21 mouse cellular contexts compared by ENCODE assay signal in the genomic region with DNA sequence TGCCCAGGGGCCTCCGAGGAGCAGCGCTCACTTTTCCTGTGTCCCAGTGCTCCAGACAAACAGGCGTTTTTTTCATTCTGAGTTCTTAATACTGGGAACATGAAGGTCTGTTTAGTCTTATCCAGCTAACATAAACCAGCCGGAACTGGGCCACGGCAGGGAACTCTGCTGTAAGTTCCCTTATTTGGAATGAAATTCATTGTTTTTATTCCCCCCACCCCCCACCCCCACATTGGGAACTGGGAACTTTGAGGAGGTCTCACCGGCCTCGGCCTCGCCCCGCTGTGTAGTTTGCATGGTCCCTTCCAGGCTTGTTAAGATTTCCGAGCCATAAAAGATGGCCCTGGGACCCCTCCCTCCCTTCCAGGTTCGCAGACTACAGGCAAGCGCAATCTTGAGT. TPM values are rescaled to one million over a fixed set of nuclear protein-coding genes. Genes with fewer than 3 reads are reported as not detected.
A peak's percentile ranks its signal among the peaks of the same experiment; 100 is the strongest.
DNase-seq lines count a peak whose midpoint lies in the region; ATAC-seq and TF ChIP-seq lines count a peak whose summit lies in the region.
"Had no signal": no experiment of that assay in that cellular context is flagged by ENCODE, and none has a peak within 500 bp of the region (broad histone marks: within the 10 kb centered on the region; RNA-seq: fewer than 3 reads in every experiment).

No protein-coding gene starts in this region.

- H3K9ac ChIP-seq in kidney, postnatal 0 days (ENCODE audit: low read depth, low read length), result peak overlapping the region; percentile 27; the same call in 1 of the 2 replicates
- no peak overlapping the region for H3K9ac ChIP-seq in embryonic facial prominence, embryonic 11.5 days (replicated peaks; ENCODE audit: low read length)
- no peak overlapping the region for H3K9ac ChIP-seq in limb, embryonic 14.5 days (ENCODE audit: low read depth, low read length, severe bottlenecking)
- no peak overlapping the region for H3K9ac ChIP-seq in forebrain, embryonic 13.5 days
- H3K9ac ChIP-seq: forebrain, embryonic 12.5 days; hindbrain, embryonic 12.5 days; limb, embryonic 15.5 days; midbrain, embryonic 12.5 days had no signal

- H3K4me1 ChIP-seq in heart, embryonic 10.5 days, result peaks cover 11% of the 10 kb centered on the region
- H3K4me1 ChIP-seq in kidney, postnatal 0 days (replicated peaks; ENCODE audit: insufficient read depth, low read length), result peaks cover 6% of the 10 kb centered on the region; the same call in 1 of the 2 replicates
- peaks cover 4% of the 10 kb centered on the region for H3K4me1 ChIP-seq in embryonic facial prominence, embryonic 11.5 days (ENCODE audit: control insufficient read depth, insufficient read depth, low read length)
- peaks cover 14% of the 10 kb centered on the region for H3K4me1 ChIP-seq in limb, embryonic 14.5 days (ENCODE audit: control insufficient read depth, insufficient read depth, low read length)
- H3K4me1 ChIP-seq in forebrain, embryonic 13.5 days, result no peaks in the 10 kb centered on the region

- peak overlapping the region; percentile 44 for H3K27ac ChIP-seq in heart, embryonic 10.5 days
- no peak overlapping the region for H3K27ac ChIP-seq in kidney, postnatal 0 days
- no peak overlapping the region; the same call in 1 of the 2 replicates for H3K27ac ChIP-seq in embryonic facial prominence, embryonic 11.5 days (replicated peaks; ENCODE audit: low read depth, low read length)
- no peak overlapping the region for H3K27ac ChIP-seq in limb, embryonic 14.5 days (replicated peaks; ENCODE audit: low read depth, low read length)
- no peak overlapping the region for H3K27ac ChIP-seq in forebrain, embryonic 13.5 days
- H3K27ac ChIP-seq: forebrain, embryonic 12.5 days; hindbrain, embryonic 12.5 days; limb, embryonic 15.5 days; midbrain, embryonic 12.5 days had no signal

- H3K36me3 ChIP-seq in heart, embryonic 10.5 days, result no peaks in the 10 kb centered on the region
- H3K36me3 ChIP-seq in kidney, postnatal 0 days (ENCODE audit: insufficient read depth, low read length), result no peaks in the 10 kb centered on the region
- H3K36me3 ChIP-seq in embryonic facial prominence, embryonic 11.5 days (replicated peaks; ENCODE audit: control insufficient read depth, insufficient read depth, low read depth, low read length), result no peaks in the 10 kb centered on the region
- no peaks in the 10 kb centered on the region for H3K36me3 ChIP-seq in limb, embryonic 14.5 days (ENCODE audit: control insufficient read depth, insufficient read depth, low read length)
- H3K36me3 ChIP-seq in forebrain, embryonic 13.5 days (ENCODE audit: poor library complexity, severe bottlenecking), result no peaks in the 10 kb centered on the region
- H3K36me3 ChIP-seq: forebrain, embryonic 12.5 days; hindbrain, embryonic 12.5 days; limb, embryonic 15.5 days; midbrain, embryonic 12.5 days had no signal

- 59% methylated on average over 12 of the region's 12 CpGs for WGBS in heart, embryonic 10.5 days
- WGBS in kidney, postnatal 0 days, result 36% methylated on average over 12 of the region's 12 CpGs
- 45% methylated on average over 12 of the region's 12 CpGs for WGBS in embryonic facial prominence, embryonic 11.5 days
- WGBS in limb, embryonic 14.5 days, result 30% methylated on average over 12 of the region's 12 CpGs
- WGBS in forebrain, embryonic 13.5 days, result 66% methylated on average over 12 of the region's 12 CpGs

- H3K9me3 ChIP-seq in heart, embryonic 10.5 days, result no peaks in the 10 kb centered on the region
- H3K9me3 ChIP-seq in kidney, postnatal 0 days (replicated peaks; ENCODE audit: low read length), result no peaks in the 10 kb centered on the region
- no peaks in the 10 kb centered on the region for H3K9me3 ChIP-seq in embryonic facial prominence, embryonic 11.5 days (replicated peaks; ENCODE audit: control insufficient read depth, low read length)
- H3K9me3 ChIP-seq in limb, embryonic 14.5 days (ENCODE audit: control insufficient read depth, low read length), result no peaks in the 10 kb centered on the region
- H3K9me3 ChIP-seq in forebrain, embryonic 13.5 days (replicated peaks), result no peaks in the 10 kb centered on the region
- H3K9me3 ChIP-seq: forebrain, embryonic 12.5 days; hindbrain, embryonic 12.5 days; limb, embryonic 15.5 days; midbrain, embryonic 12.5 days had no signal

- DNase-seq in heart, embryonic 10.5 days (ENCODE audit: low spot score), result no peak
- no peak for DNase-seq in heart, postnatal 4 days
- DNase-seq in kidney, postnatal 0 days (ENCODE audit: low spot score), result peak; percentile 26
- no peak for DNase-seq in kidney, adult 8-10 months
- DNase-seq in embryonic facial prominence, embryonic 11.5 days (ENCODE audit: low spot score), result peak; percentile 55
- no peak for DNase-seq in limb, embryonic 14.5 days (ENCODE audit: low spot score)
- no peak for DNase-seq in layer of hippocampus, postnatal 10 days (ENCODE audit: low spot score in 2 of 2)
- DNase-seq: adrenal gland, adult 8-10 months; cerebellum, adult 9-11 months; kidney, postnatal 36 days; layer of hippocampus, postnatal 36 days; right cerebral cortex, postnatal 4 days; thymus, postnatal 4 days had no signal

- H3K27me3 ChIP-seq in heart, embryonic 10.5 days (ENCODE audit: insufficient read depth, poor library complexity, severe bottlenecking), result peaks cover 24% of the 10 kb centered on the region; the same call in 1 of the 2 replicates
- H3K27me3 ChIP-seq in kidney, postnatal 0 days (ENCODE audit: insufficient read depth, low read length), result no peaks in the 10 kb centered on the region
- H3K27me3 ChIP-seq in embryonic facial prominence, embryonic 11.5 days (ENCODE audit: control insufficient read depth, insufficient read depth, low read length), result no peaks in the 10 kb centered on the region
- H3K27me3 ChIP-seq in limb, embryonic 14.5 days (ENCODE audit: control insufficient read depth, insufficient read depth, low read length), result no peaks in the 10 kb centered on the region
- no peaks in the 10 kb centered on the region for H3K27me3 ChIP-seq in forebrain, embryonic 13.5 days
- H3K27me3 ChIP-seq: hindbrain, embryonic 12.5 days; limb, embryonic 15.5 days; midbrain, embryonic 12.5 days had no signal

- H3K4me3 ChIP-seq in heart, embryonic 10.5 days, result no peak overlapping the region
- no peak overlapping the region for H3K4me3 ChIP-seq in kidney, postnatal 0 days (replicated peaks; ENCODE audit: low read depth, low read length)
- no peak overlapping the region for H3K4me3 ChIP-seq in embryonic facial prominence, embryonic 11.5 days (ENCODE audit: low read depth, low read length)
- H3K4me3 ChIP-seq in limb, embryonic 14.5 days (replicated peaks; ENCODE audit: low read length), result no peak overlapping the region
- H3K4me3 ChIP-seq in forebrain, embryonic 13.5 days, result no peak overlapping the region
- H3K4me3 ChIP-seq: forebrain, embryonic 12.5 days; hindbrain, embryonic 12.5 days; limb, embryonic 15.5 days; midbrain, embryonic 12.5 days had no signal

- H3K4me2 ChIP-seq in kidney, postnatal 0 days (ENCODE audit: low read length), result no peak overlapping the region
- H3K4me2 ChIP-seq in embryonic facial prominence, embryonic 11.5 days (ENCODE audit: low read depth, low read length), result no peak overlapping the region
- no peak overlapping the region for H3K4me2 ChIP-seq in limb, embryonic 14.5 days (replicated peaks; ENCODE audit: low read depth, low read length, severe bottlenecking)
- H3K4me2 ChIP-seq in forebrain, embryonic 13.5 days, result no peak overlapping the region
- H3K4me2 ChIP-seq: forebrain, embryonic 12.5 days; hindbrain, embryonic 12.5 days; limb, embryonic 15.5 days; midbrain, embryonic 12.5 days had no signal

- ATAC-seq in kidney, postnatal 0 days (replicated peaks; ENCODE audit: low FRiP score, low read depth), result no peak
- no peak; the same call in 1 of the 2 replicates for ATAC-seq in embryonic facial prominence, embryonic 11.5 days (replicated peaks; ENCODE audit: insufficient number of reproducible peaks, low FRiP score, low TSS enrichment, low read depth)
- ATAC-seq in limb, embryonic 14.5 days (ENCODE audit: low FRiP score, low read depth), result peak; percentile 53; the same call in 1 of the 2 replicates
- no peak for ATAC-seq in forebrain, embryonic 13.5 days
- ATAC-seq: lung, postnatal 0 days had no signal

- no peak for TF ChIP-seq CTCF in kidney, postnatal 0 days (IDR thresholded peaks at IDR 0.05; ENCODE audit: low read depth)

- no peak for TF ChIP-seq POLR2A in limb, embryonic 14.5 days (IDR thresholded peaks at IDR 0.05; ENCODE audit: borderline replicate concordance, extremely low read depth, insufficient read depth, insufficient read length)

RNA-seq across cellular contexts. Expression of a gene that starts 23.4 kb away (rescaled TPM):
- polyA plus RNA-seq in heart, embryonic 10.5 days (2016; fragmentation: Nextera tagmentation; extraction: Ambion mirVana), result 3.4 and 5.1 TPM in 2 replicates
- total RNA-seq in heart, postnatal 4 days (2021), result 1 to 10 TPM in 1 of 2 experiments, under 1 TPM in 1; 0.74 to 1.2 TPM
- polyA plus RNA-seq in kidney, postnatal 0 days (2015; fragmentation: Nextera tagmentation; extraction: Ambion mirVana), result 2.2 and 2.7 TPM in 2 replicates
- polyA plus RNA-seq in embryonic facial prominence, embryonic 11.5 days (2014; fragmentation: Nextera tagmentation; extraction: Ambion mirVana), result 2.9 and 3.2 TPM in 2 replicates
- 10.3 and 11.9 TPM in 2 replicates for polyA plus RNA-seq in limb, embryonic 14.5 days (2012; rRNA removed)
- 6.6 and 8.0 TPM in 2 replicates for polyA plus RNA-seq in limb, embryonic 14.5 days (2014; fragmentation: Nextera tagmentation; extraction: Ambion mirVana)
- polyA plus RNA-seq in forebrain, embryonic 13.5 days (2015; fragmentation: Nextera tagmentation; extraction: Ambion mirVana), result 2.8 and 4.4 TPM in 2 replicates
- 100 to 1,000 TPM; 112 to 133 TPM for total RNA-seq in layer of hippocampus, postnatal 10 days (2021)

RNA-seq across cellular contexts. Expression of a gene that starts 44.4 kb away (rescaled TPM):
- not detected in 2 replicates for polyA plus RNA-seq in heart, embryonic 10.5 days (2016; fragmentation: Nextera tagmentation; extraction: Ambion mirVana)
- not detected for total RNA-seq in heart, postnatal 4 days (2021)
- not detected in 2 replicates for polyA plus RNA-seq in kidney, postnatal 0 days (2015; fragmentation: Nextera tagmentation; extraction: Ambion mirVana)
- not detected in 2 replicates for polyA plus RNA-seq in embryonic facial prominence, embryonic 11.5 days (2014; fragmentation: Nextera tagmentation; extraction: Ambion mirVana)
- not detected in 2 replicates for polyA plus RNA-seq in limb, embryonic 14.5 days (2012; rRNA removed)
- polyA plus RNA-seq in limb, embryonic 14.5 days (2014; fragmentation: Nextera tagmentation; extraction: Ambion mirVana), result not detected in 2 replicates
- not detected in 2 replicates for polyA plus RNA-seq in forebrain, embryonic 13.5 days (2015; fragmentation: Nextera tagmentation; extraction: Ambion mirVana)
- total RNA-seq in layer of hippocampus, postnatal 10 days (2021), result not detected
- total RNA-seq: adrenal gland, adult 8-10 months; gastrocnemius, adult 8-10 months; layer of hippocampus, postnatal 36 days had no signal
- polyA plus RNA-seq: forebrain, embryonic 12.5 days; heart, embryonic 14.5 days; hindbrain, embryonic 12.5 days; limb, embryonic 15.5 days; lung, postnatal 0 days; midbrain, embryonic 12.5 days had no signal

RNA-seq across cellular contexts. Expression of a gene that starts 57.9 kb away (rescaled TPM):
- polyA plus RNA-seq in heart, embryonic 10.5 days (2016; fragmentation: Nextera tagmentation; extraction: Ambion mirVana), result not detected in 2 replicates
- not detected for total RNA-seq in heart, postnatal 4 days (2021)
- not detected in 2 replicates for polyA plus RNA-seq in kidney, postnatal 0 days (2015; fragmentation: Nextera tagmentation; extraction: Ambion mirVana)
- not detected in 2 replicates for polyA plus RNA-seq in embryonic facial prominence, embryonic 11.5 days (2014; fragmentation: Nextera tagmentation; extraction: Ambion mirVana)
- not detected in 2 replicates for polyA plus RNA-seq in limb, embryonic 14.5 days (2012; rRNA removed)
- not detected in 2 replicates for polyA plus RNA-seq in limb, embryonic 14.5 days (2014; fragmentation: Nextera tagmentation; extraction: Ambion mirVana)
- not detected in 2 replicates for polyA plus RNA-seq in forebrain, embryonic 13.5 days (2015; fragmentation: Nextera tagmentation; extraction: Ambion mirVana)
- total RNA-seq in layer of hippocampus, postnatal 10 days (2021), result not detected
- total RNA-seq: adrenal gland, adult 8-10 months; gastrocnemius, adult 8-10 months; layer of hippocampus, postnatal 36 days had no signal
- polyA plus RNA-seq: forebrain, embryonic 12.5 days; heart, embryonic 14.5 days; hindbrain, embryonic 12.5 days; limb, embryonic 15.5 days; lung, postnatal 0 days; midbrain, embryonic 12.5 days had no signal

Comparison
In these comparisons a context has a peak if more than half of its experiments do, and no peak if none do; other contexts are left out.
1. DNase-seq: peak in kidney, postnatal 0 days (single experiment) and embryonic facial prominence, embryonic 11.5 days (single experiment); none in heart, embryonic 10.5 days (single experiment), heart, postnatal 4 days (single experiment), kidney, adult 8-10 months (0 of 2), limb, embryonic 14.5 days (single experiment) and layer of hippocampus, postnatal 10 days (0 of 2).